Comparison of ENCODE assay signal across 21 mouse cellular contexts in the genomic region with DNA sequence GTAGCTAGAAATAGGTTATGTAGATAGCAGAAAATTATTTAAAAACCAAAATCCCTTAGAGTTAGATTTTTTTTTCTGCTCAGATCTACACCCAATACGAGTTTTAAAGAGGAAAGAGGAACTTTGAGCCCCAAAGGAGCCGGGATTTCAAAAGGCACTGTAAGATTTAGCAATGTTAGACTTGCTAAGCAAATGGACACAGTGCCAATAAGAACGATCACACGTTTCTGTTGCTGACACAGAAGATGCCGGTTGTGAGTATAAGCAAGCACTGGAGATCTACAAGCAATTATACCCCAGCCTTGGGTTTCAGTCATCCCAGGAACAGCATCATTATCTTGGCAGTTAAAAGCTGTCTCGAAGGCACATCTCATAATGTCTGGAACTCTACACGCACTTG.
DNase-seq lines count a peak whose midpoint lies in the region; ATAC-seq and TF ChIP-seq lines count a peak whose summit lies in the region.
"Had no signal": no experiment of that assay in that cellular context is flagged by ENCODE, and none has a peak within 500 bp of the region (broad histone marks: within the 10 kb centered on the region; RNA-seq: fewer than 3 reads in every experiment).

No protein-coding gene starts in this region.

- ATAC-seq in hindbrain, embryonic 13.5 days (ENCODE audit: low FRiP score): no peak
- ATAC-seq in hindbrain, embryonic 11.5 days (ENCODE audit: low FRiP score): no peak
- no peak for ATAC-seq in midbrain, embryonic 11.5 days (ENCODE audit: low FRiP score)
- no peak for ATAC-seq in midbrain, embryonic 14.5 days (ENCODE audit: low FRiP score, low TSS enrichment)
- ATAC-seq in neural tube, embryonic 15.5 days (ENCODE audit: low FRiP score): no peak
- no peak for ATAC-seq in intestine, postnatal 0 days
- ATAC-seq: forebrain, embryonic 14.5 days; forebrain, postnatal 0 days; hindbrain, postnatal 0 days; inflammation-experienced regulatory T-cells, adult 6 months had no signal

- H3K4me2 ChIP-seq in hindbrain, embryonic 13.5 days: no peak overlapping the region
- H3K4me2 ChIP-seq in hindbrain, embryonic 11.5 days (replicated peaks; ENCODE audit: low read depth, low read length): no peak overlapping the region
- no peak overlapping the region for H3K4me2 ChIP-seq in midbrain, embryonic 11.5 days
- no peak overlapping the region for H3K4me2 ChIP-seq in midbrain, embryonic 14.5 days (ENCODE audit: low read length)
- peak overlapping the region; percentile 8; the same call in 1 of the 2 replicates for H3K4me2 ChIP-seq in neural tube, embryonic 15.5 days
- H3K4me2 ChIP-seq in intestine, postnatal 0 days (replicated peaks; ENCODE audit: low read depth): no peak overlapping the region
- H3K4me2 ChIP-seq: heart, embryonic 11.5 days; hindbrain, embryonic 14.5 days had no signal

- peaks cover 14% of the 10 kb centered on the region; the same call in 1 of the 2 replicates for H3K4me1 ChIP-seq in hindbrain, embryonic 13.5 days (replicated peaks)
- H3K4me1 ChIP-seq in hindbrain, embryonic 11.5 days (replicated peaks; ENCODE audit: control insufficient read depth, insufficient read depth, low read length): no peaks in the 10 kb centered on the region
- H3K4me1 ChIP-seq in midbrain, embryonic 11.5 days (ENCODE audit: control insufficient read depth, insufficient read depth, low read length): no peaks in the 10 kb centered on the region
- H3K4me1 ChIP-seq in midbrain, embryonic 14.5 days (ENCODE audit: control insufficient read depth, insufficient read depth, low read length): no peaks in the 10 kb centered on the region
- peaks cover 13% of the 10 kb centered on the region for H3K4me1 ChIP-seq in neural tube, embryonic 15.5 days
- H3K4me1 ChIP-seq in intestine, postnatal 0 days (replicated peaks; ENCODE audit: control insufficient read depth, insufficient read depth, low read length): no peaks in the 10 kb centered on the region

- TF ChIP-seq CTCF in brain, embryonic 14.5 days (IDR thresholded peaks at IDR 0.05; ENCODE audit: borderline replicate concordance, extremely low read depth, insufficient read depth, insufficient read length): no peak
- no peak for TF ChIP-seq CTCF in intestine, postnatal 0 days (IDR thresholded peaks at IDR 0.05; ENCODE audit: low read depth)

- no peak overlapping the region for H3K4me3 ChIP-seq in hindbrain, embryonic 13.5 days
- no peak overlapping the region for H3K4me3 ChIP-seq in hindbrain, embryonic 11.5 days (ENCODE audit: low read depth, low read length)
- no peak overlapping the region for H3K4me3 ChIP-seq in midbrain, embryonic 11.5 days (ENCODE audit: low read depth, low read length)
- no peak overlapping the region for H3K4me3 ChIP-seq in midbrain, embryonic 14.5 days (replicated peaks; ENCODE audit: low read depth, low read length)
- no peak overlapping the region for H3K4me3 ChIP-seq in neural tube, embryonic 15.5 days (replicated peaks)
- H3K4me3 ChIP-seq in intestine, postnatal 0 days (ENCODE audit: low read depth, low read length): no peak overlapping the region
- H3K4me3 ChIP-seq: gastrocnemius, adult 2 months had no signal

- H3K27me3 ChIP-seq in hindbrain, embryonic 13.5 days: no peaks in the 10 kb centered on the region
- H3K27me3 ChIP-seq in hindbrain, embryonic 11.5 days (ENCODE audit: control insufficient read depth, insufficient read depth, low read length): no peaks in the 10 kb centered on the region
- H3K27me3 ChIP-seq in midbrain, embryonic 11.5 days (ENCODE audit: control insufficient read depth, insufficient read depth, low read length): no peaks in the 10 kb centered on the region
- no peaks in the 10 kb centered on the region for H3K27me3 ChIP-seq in midbrain, embryonic 14.5 days (ENCODE audit: control insufficient read depth, insufficient read depth, low read length)
- no peaks in the 10 kb centered on the region for H3K27me3 ChIP-seq in neural tube, embryonic 15.5 days (replicated peaks)
- H3K27me3 ChIP-seq in intestine, postnatal 0 days (replicated peaks; ENCODE audit: control insufficient read depth, insufficient read depth, low read length): no peaks in the 10 kb centered on the region

- no peaks in the 10 kb centered on the region for H3K9me3 ChIP-seq in hindbrain, embryonic 13.5 days
- H3K9me3 ChIP-seq in hindbrain, embryonic 11.5 days (ENCODE audit: control insufficient read depth, low read length): no peaks in the 10 kb centered on the region
- H3K9me3 ChIP-seq in midbrain, embryonic 11.5 days (ENCODE audit: control insufficient read depth, low read length): no peaks in the 10 kb centered on the region; the same call in 1 of the 2 replicates
- no peaks in the 10 kb centered on the region for H3K9me3 ChIP-seq in midbrain, embryonic 14.5 days (ENCODE audit: control insufficient read depth, low read length)
- 0 out of 2 replicates have a peak, but pooled peaks cover 4% of the 10 kb centered on the region for H3K9me3 ChIP-seq in neural tube, embryonic 15.5 days (replicated peaks)
- H3K9me3 ChIP-seq in intestine, postnatal 0 days (ENCODE audit: control insufficient read depth): no peaks in the 10 kb centered on the region

- H3K27ac ChIP-seq in hindbrain, embryonic 13.5 days: peak overlapping the region; percentile 26; the same call in 1 of the 2 replicates
- H3K27ac ChIP-seq in hindbrain, embryonic 11.5 days (ENCODE audit: low read depth, low read length): no peak overlapping the region
- no peak overlapping the region for H3K27ac ChIP-seq in midbrain, embryonic 11.5 days (ENCODE audit: low read depth, low read length)
- H3K27ac ChIP-seq in midbrain, embryonic 14.5 days (replicated peaks; ENCODE audit: low read depth, low read length): no peak overlapping the region
- peak overlapping the region; percentile 48; the same call in 1 of the 2 replicates for H3K27ac ChIP-seq in neural tube, embryonic 15.5 days (replicated peaks)
- no peak overlapping the region for H3K27ac ChIP-seq in intestine, postnatal 0 days (ENCODE audit: low read depth, low read length)
- H3K27ac ChIP-seq: gastrocnemius, adult 2 months; hindbrain, embryonic 14.5 days; hindbrain, postnatal 0 days had no signal

- H3K9ac ChIP-seq in hindbrain, embryonic 13.5 days: no peak overlapping the region
- H3K9ac ChIP-seq in hindbrain, embryonic 11.5 days (ENCODE audit: low read depth, low read length): no peak overlapping the region
- no peak overlapping the region for H3K9ac ChIP-seq in midbrain, embryonic 11.5 days (ENCODE audit: low read length)
- no peak overlapping the region for H3K9ac ChIP-seq in midbrain, embryonic 14.5 days (replicated peaks; ENCODE audit: low read length)
- no peak overlapping the region for H3K9ac ChIP-seq in neural tube, embryonic 15.5 days (replicated peaks)
- no peak overlapping the region for H3K9ac ChIP-seq in intestine, postnatal 0 days (ENCODE audit: low read depth, low read length)
- H3K9ac ChIP-seq: forebrain, postnatal 0 days; hindbrain, embryonic 14.5 days had no signal

- WGBS in hindbrain, embryonic 13.5 days: 76% methylated on average over 7 of the region's 7 CpGs
- WGBS in hindbrain, embryonic 11.5 days: 91% methylated on average over 7 of the region's 7 CpGs
- 85% methylated on average over 7 of the region's 7 CpGs for WGBS in midbrain, embryonic 11.5 days
- WGBS in midbrain, embryonic 14.5 days: 87% methylated on average over 7 of the region's 7 CpGs
- 45% methylated on average over 7 of the region's 7 CpGs for WGBS in neural tube, embryonic 15.5 days
- 86% methylated on average over 7 of the region's 7 CpGs for WGBS in intestine, postnatal 0 days

- DNase-seq in hindbrain, embryonic 11.5 days (ENCODE audit: low spot score): no peak
- DNase-seq in midbrain, embryonic 11.5 days (ENCODE audit: low spot score, missing footprints): peak; percentile 80
- DNase-seq in midbrain, embryonic 14.5 days: no peak
- DNase-seq in brain, embryonic 14.5 days (ENCODE audit: low read depth): peak; percentile 38
- DNase-seq: adrenal gland, adult 8-10 months; B cell, adult 2 months; cerebellum, adult 11-12 months; cerebellum, adult 8-10 months; cerebellum, postnatal 14 days; forebrain, postnatal 0 days; gastrocnemius, adult 2 months; gastrocnemius, postnatal 14 days; heart, adult 11 months had no signal

- TF ChIP-seq POLR2A in brain, embryonic 14.5 days (IDR thresholded peaks at IDR 0.05; ENCODE audit: borderline replicate concordance, extremely low read depth, insufficient read depth, insufficient read length, poor library complexity, severe bottlenecking): no peak

- H3K36me3 ChIP-seq in hindbrain, embryonic 13.5 days: no peaks in the 10 kb centered on the region
- H3K36me3 ChIP-seq in hindbrain, embryonic 11.5 days (ENCODE audit: control insufficient read depth, insufficient read depth, low read length): no peaks in the 10 kb centered on the region
- no peaks in the 10 kb centered on the region for H3K36me3 ChIP-seq in midbrain, embryonic 11.5 days (ENCODE audit: control insufficient read depth, insufficient read depth, low read length)
- H3K36me3 ChIP-seq in midbrain, embryonic 14.5 days (ENCODE audit: control insufficient read depth, insufficient read depth, low read length): no peaks in the 10 kb centered on the region
- H3K36me3 ChIP-seq in neural tube, embryonic 15.5 days: no peaks in the 10 kb centered on the region
- no peaks in the 10 kb centered on the region for H3K36me3 ChIP-seq in intestine, postnatal 0 days (ENCODE audit: control insufficient read depth, insufficient read depth)

Comparison
In these comparisons a context has a peak if more than half of its experiments do, and no peak if none do; other contexts are left out.
1. H3K27ac ChIP-seq: peak in hindbrain, embryonic 13.5 days (single experiment) and neural tube, embryonic 15.5 days (single experiment); none in hindbrain, embryonic 11.5 days (single experiment), midbrain, embryonic 11.5 days (single experiment), midbrain, embryonic 14.5 days (single experiment) and intestine, postnatal 0 days (single experiment).
2. DNase-seq: peak in midbrain, embryonic 11.5 days (single experiment) and brain, embryonic 14.5 days (single experiment); none in hindbrain, embryonic 11.5 days (single experiment) and midbrain, embryonic 14.5 days (single experiment).